Mouse (Mus musculus) adrenal gland, postnatal 25 days (tissue): ENCODE data around the gene Tsku. TPM values are rescaled to one million over a fixed set of nuclear protein-coding genes. Genes with fewer than 3 reads are reported as not detected.

Source experiments
- DNase-seq: peaks from one replicate; pipeline ENCODE4 v3.0.0; 2021; ENCODE audit warnings: mixed read lengths
- long read RNA-seq: library from polyadenylated mRNA; stranded (forward); transcript quantifications from one replicate; pipeline ENCODE4 v2.0.0, GENCODE M21; 2021
- total RNA-seq: library from RNA; stranded (reverse); gene quantifications from 2 replicates; pipeline ENCODE4 v1.2.3, GENCODE M21; 2021

Gene Tsku
- 22.9 and 40.6 TPM in 2 replicates for total RNA-seq
- long read RNA-seq, partial matches to known transcripts: 4 of 10 reads
- long read RNA-seq, other reads (novel, unspliced or antisense): 3 of 10 reads

DNA sequence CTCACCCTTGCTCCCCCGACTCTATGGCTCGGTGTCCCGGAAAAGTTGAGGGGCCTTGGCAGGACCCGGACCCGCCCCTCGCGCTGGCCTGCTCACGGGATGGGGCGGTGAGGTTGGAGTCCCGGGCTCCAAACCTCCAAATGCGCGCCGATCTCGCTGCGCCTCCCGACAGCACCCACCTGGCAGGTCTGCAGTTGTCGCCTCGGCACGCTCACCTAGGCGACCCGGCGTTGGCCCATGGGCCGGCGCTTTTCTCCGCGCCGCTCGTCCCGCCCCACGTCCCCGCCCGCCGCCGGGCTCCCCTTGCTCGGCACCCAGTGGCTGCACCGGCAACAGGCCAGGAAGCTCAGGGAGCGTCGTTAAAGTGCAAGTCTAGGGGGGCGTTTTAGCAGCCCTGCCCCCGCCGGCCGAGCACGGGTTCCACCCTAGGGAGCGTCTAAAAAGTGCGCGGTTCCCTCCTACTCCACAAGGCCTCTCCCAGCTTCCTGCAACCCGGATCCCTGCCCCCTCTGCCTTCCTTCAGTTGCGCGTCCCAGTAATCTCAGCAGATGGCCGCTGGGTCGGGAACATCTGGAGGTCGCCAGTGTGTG, at the start of gene Tsku:
TSS of gene Tsku (minus strand) at position 266 of the 590 bp plus-strand sequence.
- DNase-seq: peak; percentile 92

DNA sequence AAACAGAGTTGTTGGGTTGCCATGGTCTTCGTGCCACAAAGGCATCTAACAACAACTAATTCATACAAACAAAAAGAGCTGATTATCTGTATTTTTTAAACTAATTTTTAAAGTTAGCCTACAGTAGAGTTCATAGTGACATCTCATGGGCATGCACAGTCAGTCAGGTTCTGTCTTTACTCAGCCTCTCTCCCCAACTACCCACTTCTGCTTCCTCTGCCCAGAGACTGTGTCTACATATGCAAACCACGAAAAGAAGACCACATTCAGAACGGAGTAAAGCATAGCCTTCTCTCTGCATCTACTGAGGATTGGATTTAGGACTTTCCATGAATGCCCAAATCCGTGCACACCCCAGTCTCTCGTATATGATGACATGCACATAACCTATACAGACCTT, 46.5 kb upstream of the Tsku start:
- DNase-seq: no peak

DNA sequence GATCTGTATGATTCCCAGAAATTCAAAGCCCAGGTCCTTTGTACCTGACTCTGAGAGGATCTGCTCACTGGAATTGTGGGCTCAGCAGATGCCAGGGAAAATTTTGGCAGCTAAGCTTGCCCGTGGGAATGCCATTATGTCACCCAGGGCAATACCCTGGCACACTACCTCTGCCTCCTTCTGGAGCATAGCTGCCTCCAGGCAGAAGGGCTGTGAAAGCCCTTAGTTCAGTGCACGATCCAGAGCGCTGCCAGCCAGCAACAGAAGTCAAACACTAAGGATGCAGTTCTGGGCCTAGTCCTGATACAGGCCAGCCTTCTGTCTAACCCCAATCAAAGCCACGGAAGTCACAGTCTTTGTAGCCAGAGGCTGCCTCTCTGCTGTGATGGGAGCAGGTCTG, 42.9 kb upstream of the Tsku start:
- DNase-seq: no peak

DNA sequence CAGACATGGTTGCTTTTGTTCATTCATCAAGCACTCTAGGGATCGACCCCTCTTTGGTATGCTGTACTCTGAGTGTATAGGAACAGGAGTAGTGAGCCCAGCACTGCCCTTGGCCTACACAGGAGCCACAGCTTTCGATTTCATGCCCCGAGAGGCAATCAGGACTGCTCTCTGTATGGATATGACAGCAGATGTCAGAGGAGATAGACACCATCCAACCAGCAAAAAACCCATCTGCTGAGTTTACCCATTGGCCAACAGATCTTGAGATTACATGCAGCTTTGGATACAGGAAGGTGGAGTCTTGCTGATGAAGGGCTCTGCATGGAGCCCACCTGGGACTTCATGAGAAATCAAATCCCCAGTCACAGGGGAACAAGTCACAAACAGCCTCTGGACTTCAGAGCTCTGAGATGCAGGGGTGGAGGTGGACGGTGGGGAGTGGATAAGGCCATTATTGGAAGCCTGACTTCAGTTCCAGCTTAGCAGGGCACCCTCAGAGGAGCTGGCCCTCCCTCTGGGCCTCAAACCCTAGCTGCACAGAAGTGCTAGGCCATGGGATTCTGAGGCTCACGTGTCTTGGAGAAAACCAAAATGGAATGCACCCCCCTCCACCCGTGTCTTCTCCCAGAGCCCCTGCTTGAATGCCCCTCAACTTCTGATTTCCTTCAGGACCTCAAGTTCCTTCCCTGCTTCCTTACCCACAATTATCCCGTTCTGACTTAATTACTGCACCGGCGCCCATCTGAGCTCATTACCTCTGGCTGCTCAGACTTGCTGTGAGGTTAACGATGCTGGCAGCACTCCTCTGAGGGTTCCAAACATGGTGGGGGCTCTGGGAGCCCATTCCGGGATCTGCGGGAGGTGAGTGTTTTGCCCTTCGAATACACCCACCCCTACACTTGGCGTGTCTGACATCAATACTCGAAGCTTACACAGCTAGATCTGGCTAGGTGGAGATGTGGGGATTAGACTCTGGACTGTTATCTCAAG, 41.8 kb upstream of the Tsku start:
- DNase-seq: no peak

DNA sequence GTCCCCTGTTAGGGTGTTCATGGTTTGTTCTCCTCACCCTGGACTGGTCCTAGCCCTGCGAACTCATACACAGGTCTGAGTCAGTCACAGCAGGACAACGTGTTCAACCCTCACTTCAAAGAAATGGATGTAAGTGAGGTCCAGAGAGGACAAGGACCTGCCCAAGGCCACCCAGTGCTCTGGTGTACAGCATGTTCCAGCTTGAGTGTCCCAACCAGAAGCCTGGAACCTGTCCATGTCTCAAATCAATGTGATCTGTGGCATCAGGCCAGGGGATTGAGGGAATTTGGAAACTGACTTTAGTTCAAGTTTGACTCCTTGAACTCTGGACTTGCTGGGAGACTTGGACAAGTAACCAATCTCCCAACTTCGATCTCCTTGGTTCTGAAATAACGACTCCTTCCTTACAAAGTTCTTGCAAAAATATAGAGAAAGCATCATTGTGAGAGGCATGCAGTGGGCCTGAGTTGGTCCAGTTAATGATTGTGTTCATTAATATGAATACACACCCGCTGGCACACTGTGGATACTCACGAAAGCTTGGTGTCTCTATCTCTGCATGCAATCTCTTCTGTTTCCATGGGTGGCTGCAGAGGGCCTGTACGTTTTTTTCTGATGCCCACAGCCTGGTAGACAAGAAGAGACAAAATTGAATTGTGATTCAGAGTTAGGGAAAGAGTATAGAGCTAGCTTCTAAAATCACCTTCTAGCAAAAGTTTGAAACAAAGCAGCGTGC, 31.5 kb upstream of the Tsku start:
- DNase-seq: peak; percentile 56

DNA sequence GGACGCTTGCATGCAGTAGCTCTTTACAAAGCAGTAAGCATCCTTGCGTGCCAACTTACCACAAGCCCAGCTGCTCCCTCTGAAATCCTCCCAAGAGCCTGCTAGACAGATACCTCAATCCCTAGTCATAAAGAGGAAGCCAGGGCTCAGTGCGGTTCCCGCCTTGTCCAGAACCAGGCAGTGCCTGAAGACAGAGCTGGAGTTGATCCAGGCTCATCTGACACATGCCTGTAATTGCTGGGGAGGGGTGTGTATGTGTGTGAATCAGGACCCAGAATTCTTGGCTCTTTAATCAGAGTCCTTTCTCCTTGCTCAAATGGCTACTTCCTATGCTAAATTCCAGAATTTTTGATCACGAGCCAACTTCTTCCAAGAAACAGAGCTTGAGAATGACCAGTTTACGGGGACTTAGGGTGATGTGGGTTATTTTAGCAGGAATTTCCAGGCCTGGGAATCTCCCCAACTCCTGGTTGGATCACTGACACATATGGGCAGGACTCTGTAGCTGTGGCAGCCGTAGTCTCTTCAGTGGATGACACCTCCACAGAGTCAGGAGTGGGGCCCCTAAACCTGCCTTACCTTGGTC, 30.3 kb upstream of the Tsku start:
- DNase-seq: no peak

DNA sequence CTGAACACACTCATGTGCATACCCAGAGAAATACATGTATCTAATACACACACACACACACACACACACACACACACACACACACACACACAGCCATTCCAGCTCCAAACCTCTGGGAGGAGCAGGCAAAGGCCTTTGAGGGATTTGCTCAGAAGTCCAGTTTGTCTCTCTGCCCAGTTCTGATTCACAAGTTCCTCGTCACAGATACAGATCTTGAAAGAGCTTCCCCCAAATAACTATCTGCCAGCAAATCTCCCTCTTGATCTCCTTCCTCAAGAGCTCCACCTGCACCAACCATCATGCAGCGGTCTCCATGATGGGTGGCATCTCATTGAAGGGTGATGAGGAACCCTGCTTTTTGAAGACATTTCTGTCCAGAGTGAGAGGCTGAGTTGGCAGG, 29.4 kb upstream of the Tsku start:
- DNase-seq: no peak

DNA sequence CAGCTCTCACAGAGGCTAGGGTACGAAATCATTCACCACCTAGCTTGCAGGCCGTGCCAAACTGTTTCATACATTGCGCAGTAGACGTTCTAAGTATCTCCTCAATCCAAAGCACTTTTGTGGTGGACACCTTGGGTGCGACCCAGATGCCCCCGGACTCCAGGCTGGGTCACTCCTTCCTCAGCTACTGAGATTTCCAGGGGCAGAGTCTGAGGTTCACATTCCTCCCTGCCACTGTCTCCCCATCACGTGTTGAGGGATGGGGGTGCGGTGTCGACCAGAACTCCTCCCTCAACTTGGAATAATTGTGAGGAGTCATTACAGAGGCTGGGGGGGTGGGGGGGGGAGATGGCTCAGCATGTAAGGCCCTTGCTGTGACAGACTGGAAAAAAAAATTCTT, 28.5 kb upstream of the Tsku start:
- no peak for DNase-seq

DNA sequence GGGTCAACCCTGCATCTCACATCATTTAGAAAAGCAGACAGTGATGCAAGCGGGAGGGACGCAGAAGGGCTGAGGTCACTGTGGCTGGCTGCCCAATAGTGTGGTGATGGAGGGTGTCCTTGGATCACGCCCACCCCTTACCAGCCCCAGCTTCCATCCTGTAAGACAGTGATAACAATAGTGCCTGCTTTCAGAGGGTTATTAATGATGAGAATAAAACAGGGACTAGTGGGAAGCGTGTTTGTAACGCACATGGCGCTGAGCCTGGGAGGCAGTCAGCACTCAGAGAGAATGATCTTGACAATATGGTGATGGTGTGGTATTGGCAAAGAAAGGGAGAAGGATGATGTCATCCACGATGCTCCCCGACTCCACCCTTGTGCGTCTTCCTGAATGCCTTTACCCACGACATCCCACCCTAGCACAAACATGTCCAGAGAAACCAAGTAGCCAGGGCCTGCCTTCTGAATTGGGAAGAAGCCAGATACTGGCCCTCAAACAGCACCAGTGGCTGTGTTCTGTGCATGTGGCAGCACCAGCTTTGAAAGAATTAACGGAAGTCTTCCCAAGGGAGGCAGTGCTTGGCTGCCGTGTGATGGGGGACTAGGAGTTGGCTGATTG, 27.9 kb upstream of the Tsku start:
- DNase-seq: no peak

DNA sequence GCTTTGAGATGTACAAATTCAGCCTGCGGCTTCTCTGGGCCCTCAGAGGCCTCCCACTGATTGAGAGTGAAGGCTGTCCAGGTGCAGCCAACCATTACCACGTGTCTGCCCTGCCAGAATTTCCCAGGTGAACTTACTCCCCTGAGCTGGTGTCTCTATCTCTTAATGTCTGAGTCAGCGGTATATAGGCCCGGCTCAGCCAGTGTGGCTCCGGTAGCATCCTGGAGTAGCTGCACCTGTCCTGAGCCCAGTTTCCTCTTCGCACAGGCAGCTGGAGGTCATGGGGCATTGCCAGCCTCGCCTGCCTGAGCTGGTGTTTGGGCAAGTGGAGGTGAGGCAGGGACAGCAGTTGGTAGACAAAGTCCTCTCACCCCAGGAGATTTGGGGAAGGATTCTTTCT, 26.1 kb upstream of the Tsku start:
- no peak for DNase-seq

DNA sequence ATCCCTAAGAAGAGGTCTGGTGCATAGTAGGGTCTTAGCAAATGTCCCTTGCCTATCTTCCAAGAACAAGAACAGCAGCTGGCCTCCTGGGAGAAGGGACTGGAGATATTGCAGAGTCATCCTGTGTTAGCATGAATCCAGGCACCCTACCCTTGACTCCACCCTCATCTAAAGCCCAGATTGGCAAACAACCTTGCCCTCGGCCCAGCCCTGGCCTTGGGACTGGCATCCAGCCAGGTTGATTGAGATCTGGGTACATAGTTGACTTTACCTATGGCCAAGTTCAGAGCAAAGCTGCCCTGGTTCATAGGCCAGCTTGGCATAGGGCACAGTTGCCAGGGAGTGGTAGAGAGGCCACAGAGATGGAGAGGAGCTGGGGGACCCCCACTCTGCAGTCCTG, 24.0 kb upstream of the Tsku start:
- peak; percentile 59 for DNase-seq

DNA sequence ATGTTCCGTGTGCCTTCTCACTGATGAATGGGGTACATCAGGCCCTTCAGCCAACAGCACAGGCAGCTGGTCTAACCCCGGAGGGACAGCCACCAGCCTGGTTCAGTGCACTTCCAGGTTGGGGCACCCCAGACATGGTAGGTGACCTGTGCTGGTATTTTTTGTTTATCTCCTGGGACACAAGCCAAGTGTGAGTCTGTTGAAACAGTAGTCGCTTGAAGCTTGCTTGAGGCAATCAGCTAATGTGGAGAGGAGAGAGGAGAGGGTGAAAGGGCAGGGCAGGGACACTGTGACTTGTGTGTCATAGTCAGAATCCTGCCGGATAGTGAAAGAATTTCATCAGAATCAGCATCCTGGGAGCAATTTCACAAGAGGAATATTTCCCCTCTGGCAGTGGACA, 22.2 kb upstream of the Tsku start:
- DNase-seq: no peak

DNA sequence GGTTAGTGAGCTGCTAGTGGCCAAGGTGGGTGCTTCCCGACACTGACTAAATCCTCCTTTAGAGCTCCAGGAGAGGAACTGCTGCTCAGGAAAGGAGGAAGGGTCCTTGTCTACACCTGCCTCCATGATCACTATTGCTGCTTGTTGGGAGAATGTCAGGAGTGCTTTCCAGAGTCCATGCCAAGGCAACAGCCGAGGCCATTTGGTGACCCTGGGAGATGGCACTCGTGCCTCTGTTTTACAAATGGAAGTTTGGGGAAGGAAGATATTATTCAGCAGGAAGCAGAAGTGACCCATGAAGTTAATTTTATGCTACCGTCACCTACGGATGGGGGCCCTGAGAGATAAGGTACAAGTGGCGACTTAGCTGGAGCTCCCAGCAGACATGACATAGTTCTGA, 21.7 kb upstream of the Tsku start:
- DNase-seq: no peak

DNA sequence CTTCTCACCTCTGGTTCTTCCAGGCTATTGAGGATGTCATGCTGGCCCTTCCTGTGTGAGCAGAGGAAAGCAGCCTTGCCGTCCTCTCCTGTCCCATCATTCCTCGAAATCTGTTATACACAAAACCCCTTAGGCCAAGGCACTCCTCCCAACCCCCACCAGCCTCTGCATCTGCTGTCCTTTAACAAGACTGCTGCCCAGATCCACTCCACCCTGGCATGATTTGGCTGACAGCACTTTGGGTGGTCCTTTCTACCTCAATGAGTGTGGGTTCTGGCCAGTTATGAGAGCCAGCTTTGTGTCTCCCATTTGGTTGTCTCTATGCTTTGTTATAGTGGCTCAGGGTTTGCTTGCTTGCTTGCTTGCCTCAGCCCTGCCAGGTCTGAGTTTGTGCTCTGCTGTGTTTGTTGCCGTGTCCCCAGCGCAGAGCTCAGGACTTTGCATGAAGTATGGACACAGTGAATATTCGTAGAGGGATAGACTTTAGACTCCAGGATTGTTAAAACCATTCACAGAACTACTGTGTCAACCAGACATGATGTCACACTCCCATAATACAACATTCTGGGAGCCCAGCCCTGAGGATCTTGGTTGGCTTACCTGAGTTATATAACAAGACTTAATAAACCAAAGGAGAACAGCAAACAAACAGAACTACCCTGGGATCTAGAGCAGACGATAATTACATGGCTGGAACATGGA, 19.2 kb upstream of the Tsku start:
- DNase-seq: no peak

DNA sequence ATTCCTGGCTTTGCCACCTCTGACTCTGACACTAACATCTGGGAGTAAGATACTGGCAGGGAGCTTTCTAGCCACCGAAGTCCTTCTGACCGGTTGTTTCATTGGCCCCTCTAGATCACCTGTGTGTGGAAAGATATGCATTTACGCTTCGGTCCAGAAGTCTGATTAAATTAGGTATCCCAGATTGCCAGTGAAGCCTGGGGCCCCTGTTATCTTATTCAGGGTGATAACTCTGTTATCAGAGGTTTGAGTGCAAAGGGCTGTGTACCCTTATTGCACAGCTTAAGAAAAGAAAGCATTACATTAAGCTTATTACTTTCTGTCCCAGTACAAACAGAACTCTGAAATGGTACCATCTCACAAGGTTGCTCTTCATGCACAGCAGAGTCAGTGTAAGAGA, 18.1 kb upstream of the Tsku start:
- DNase-seq: no peak

DNA sequence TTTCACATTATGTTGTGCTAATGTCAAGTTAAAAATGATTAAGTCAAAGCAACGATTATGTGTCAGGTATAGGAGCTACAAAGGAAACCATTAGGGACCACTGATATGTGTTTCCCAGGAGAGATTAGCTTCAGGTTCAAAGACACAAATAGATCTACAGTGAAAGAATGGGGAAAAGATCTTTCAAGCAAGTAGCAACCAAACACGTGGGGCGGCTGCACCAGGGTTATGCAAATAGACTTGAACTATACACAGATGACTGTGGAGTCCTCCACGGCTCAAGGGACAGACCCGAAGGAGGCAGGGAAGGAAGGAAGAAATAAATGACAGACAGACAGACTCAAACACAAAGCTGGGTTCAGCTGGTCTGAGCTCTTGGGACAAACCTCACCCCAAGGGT, 16.1 kb upstream of the Tsku start:
- no peak for DNase-seq

DNA sequence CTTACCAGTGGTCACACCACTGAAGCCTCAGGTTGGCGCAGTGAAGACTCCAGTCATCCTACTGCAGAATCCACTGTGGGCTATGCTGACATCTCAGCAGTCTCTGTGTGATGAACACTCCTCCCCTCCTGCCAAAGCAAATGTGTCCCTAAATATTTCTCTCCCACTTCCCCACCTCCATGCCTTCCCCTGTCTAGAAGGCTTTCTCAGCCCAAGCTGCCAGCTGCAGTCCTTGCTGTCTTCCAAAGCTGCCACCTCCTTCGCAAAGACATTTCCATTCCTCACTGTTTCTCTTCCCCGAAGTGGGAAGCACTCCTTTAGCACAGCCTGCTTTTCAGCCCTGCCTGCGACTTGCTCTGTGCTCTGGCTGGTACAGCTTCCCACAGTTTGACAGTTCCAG, 10.0 kb upstream of the Tsku start:
- no peak for DNase-seq

DNA sequence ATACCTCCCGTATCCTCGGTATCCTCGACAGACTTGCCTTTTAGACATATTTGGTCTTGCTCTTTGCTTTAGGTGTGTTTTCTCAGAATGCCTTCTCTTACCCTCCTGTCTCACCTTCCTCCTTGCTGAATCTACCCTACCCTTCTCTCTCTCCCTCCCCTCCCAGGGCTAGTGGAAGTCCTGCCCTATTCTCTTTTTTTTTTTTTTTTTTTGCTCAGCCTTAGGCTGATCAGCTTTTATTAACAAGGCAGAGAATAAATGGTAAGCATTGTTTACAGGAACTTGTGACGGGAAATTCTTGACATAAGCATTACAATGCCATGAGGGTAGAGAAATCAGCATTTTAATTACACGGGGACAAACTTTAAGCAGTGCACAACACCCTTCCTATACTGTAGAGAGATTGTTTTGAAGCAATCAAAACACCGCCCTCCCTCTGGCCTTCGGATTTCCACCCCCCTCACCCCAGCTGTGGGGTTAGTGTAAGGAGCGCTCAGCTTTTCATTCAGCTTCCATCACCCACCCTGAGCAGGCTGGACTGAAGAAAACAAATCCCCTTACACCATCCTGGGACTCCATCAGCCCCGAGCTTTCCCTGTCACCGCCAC, 8.7 kb upstream of the Tsku start:
- DNase-seq: no peak

DNA sequence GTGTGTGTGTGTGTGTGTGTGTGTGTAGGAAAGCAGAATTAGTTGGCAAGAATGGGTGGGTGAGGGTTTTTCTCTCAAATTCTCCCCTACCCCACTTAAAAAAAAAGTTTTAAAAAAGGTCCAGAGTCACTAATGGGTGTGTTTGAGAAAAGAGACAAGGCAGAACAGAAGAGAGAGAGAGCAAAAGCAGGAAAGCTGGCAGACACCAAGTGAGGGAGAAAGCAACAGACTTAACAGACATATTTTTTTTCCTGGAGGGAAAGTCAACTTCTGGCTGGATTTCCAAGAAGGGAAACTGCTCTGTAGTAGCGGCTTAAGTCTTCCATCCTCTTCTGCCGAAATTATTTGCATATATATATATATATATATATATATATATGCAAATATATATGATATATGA, 534 bp upstream of the Tsku start:
- DNase-seq: no peak

DNA sequence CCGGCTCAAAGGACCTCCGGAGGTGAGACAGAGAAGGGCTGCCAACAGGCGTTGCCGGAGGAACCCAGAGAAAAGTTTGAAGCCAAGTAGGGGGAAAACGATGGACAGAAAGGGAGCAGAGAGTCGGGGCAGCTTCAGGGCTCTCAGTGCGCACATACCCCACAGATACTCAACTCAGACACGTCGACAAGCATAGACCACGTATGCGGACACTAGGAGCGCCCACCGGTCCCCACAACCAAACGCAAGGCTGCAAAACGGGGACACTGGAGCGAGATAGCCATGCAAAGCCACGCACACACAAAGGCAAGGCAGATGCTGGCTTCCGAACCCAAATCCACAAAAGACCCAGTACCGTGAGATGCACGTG, 522 bp downstream of the Tsku start:
- no peak for DNase-seq
